Mouse (Mus musculus): ENCODE data around the gene Paxip1. TPM values are rescaled to one million over a fixed set of nuclear protein-coding genes. Genes with fewer than 3 reads are reported as not detected.

Paxip1 gene
- polyA plus RNA-seq, 1 experiment = 40.0 TPM

DNA sequence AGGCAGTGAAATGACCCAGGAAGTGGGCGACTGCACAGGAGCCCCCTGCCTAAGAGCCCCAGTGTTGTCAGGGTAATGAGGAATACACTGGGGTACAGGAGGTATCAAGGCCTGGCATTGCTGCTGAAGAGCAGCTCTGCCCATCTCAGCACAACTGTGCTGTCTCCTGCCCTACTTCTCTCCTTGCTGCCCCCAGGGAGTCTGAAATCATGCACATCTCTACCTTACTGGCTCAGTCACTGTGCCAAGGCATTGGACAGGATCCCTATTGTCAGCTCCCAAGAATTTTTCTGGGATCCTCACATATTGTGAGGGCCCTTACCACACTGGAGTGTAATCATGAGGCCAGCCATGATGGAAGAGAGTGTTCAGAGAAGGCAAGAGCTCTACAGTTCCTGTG is 60.1 kb downstream of the Paxip1 start:
- no peak for DNase-seq (ENCODE audit: extremely low spot score in 1 of 2, low spot score in 1 of 2)

GRCm38 (mm10) chr5:27730666-27731065 is 60.8 kb downstream of the Paxip1 start:
- peak in 1 of 2 experiments; percentile 59 for DNase-seq (ENCODE audit: extremely low spot score in 1 of 2, low spot score in 1 of 2)

GRCm38 (mm10) chr5:27724460-27724859 is 67.0 kb downstream of the Paxip1 start:
- no peak for DNase-seq (ENCODE audit: extremely low spot score in 1 of 2, low spot score in 1 of 2)

DNA sequence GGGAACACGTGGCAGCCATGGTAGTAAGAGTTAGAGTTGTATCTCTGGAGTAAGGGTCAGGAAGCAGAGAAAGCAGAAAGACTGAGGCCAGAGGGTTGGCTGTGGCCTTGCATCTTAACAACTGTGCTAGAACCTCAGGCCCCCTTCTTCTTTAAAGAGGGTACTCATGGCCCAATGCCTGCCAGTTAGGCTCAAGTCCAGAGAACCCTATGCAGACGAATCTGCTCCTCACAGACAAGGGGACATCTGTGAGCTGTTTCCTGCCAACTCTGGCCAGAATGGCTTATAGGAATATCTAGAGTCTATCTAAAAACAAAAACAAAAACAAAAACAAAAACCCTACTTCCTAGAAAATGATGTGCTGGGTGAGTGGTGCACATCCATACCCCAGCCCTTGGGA is 72.2 kb downstream of the Paxip1 start:
- DNase-seq (ENCODE audit: extremely low spot score in 1 of 2, low spot score in 1 of 2) = no peak

- peak; percentile 36 to 71 for DNase-seq (ENCODE audit: extremely low spot score in 1 of 2, low spot score in 1 of 2)
Observed at GRCm38 (mm10) chr5:27717301-27717700, 74.2 kb downstream of the Paxip1 start.

- DNase-seq (ENCODE audit: extremely low spot score in 1 of 2, low spot score in 1 of 2) = peak in 1 of 2 experiments; percentile 20
Observed at GRCm38 (mm10) chr5:27716026-27716425, 75.5 kb downstream of the Paxip1 start.

DNA sequence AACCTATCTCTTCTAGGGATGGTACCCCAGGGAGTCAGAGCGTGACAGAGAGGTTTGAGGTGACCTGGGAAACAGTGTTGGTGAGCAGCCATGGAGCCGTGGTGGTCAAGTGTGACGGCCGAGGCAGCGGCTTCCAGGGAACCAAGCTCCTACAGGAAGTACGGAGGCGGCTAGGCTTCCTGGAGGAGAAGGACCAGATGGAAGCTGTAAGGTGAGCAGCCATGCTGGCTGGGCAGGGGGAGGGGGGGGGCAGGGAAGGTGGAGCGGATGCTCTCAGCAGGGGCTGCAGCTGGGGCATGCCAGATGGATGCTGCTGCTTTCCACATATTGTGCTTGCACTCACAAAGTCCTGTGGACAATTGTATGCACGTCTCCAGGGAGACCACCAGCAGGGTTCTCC is 77.1 kb downstream of the Paxip1 start:
- DNase-seq (ENCODE audit: extremely low spot score in 1 of 2, low spot score in 1 of 2) = no peak

- no peak for DNase-seq (ENCODE audit: extremely low spot score in 1 of 2, low spot score in 1 of 2)
Observed at GRCm38 (mm10) chr5:27711461-27712192, 79.9 kb downstream of the Paxip1 start.

DNA sequence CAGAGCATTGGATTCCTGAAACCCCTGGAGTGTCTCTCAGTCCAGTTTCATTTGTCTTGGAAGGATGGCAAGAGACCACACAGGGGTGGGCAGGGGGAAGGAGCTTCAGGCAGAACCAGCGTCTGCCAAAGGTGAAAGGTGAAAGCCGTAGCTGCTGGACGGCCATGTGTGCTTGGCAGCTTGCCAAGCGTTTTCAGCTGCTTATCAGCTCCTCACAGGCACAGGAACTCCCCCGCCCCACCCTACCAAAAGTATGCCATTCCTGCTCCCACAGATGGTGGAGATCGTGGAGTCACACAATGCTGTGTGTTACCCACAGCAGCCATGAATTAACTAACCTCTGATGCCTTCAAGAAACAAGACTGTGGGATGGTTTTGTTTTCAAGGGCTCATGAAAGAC is 83.3 kb downstream of the Paxip1 start:
- DNase-seq (ENCODE audit: extremely low spot score in 1 of 2, low spot score in 1 of 2) = no peak

DNA sequence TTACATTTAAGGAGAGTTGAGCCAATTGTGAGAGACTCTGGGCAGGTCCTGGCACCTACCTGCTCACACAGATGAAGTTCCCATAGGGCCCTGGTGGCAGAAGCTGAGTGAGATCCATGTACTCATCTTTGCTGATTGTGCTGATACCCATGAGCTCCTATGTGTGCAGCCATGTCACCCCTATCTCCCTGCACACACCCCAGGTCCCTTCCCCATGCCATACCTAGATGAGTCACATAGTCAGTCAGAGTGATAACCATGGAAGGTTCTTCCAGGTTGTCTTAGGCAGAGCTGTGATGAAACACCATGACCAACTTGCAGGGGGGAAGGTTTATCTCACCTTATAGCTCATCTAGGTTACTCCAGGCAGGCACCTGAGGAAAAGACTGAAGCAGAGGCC is 84.2 kb downstream of the Paxip1 start:
- no peak for DNase-seq (ENCODE audit: extremely low spot score in 1 of 2, low spot score in 1 of 2)

- no peak for DNase-seq (ENCODE audit: extremely low spot score in 1 of 2, low spot score in 1 of 2)
Observed at GRCm38 (mm10) chr5:27706551-27706950, 84.9 kb downstream of the Paxip1 start.

- DNase-seq (ENCODE audit: extremely low spot score in 1 of 2, low spot score in 1 of 2) = no peak
Observed at GRCm38 (mm10) chr5:27705020-27705419, 86.5 kb downstream of the Paxip1 start.

DNA sequence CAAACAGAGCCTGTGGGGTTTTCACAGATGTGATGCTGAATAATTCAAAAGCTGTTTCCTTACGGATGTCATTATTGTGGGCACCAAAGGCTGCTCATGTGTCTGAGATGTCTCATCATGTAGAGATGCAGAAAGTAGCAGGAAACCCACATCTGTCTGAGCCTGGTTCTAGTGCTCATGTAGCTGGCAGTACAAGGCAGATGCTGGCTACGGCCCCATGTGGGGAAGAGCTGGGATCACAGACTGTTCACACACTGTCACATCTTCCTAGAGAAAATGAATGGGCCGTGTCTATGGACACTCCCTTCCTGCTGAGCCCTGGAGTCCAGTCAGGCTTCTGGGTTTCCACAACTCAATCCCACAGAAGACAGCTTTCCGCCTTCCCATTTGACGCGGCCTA is 89.0 kb downstream of the Paxip1 start:
- no peak for DNase-seq (ENCODE audit: extremely low spot score in 1 of 2, low spot score in 1 of 2)

Other genes starting within 250 kb of the Paxip1 start
- 7.6 and 8.9 TPM in 2 replicates for gene Htr5a, start 50.5 kb upstream of the Paxip1 start, polyA plus RNA-seq (2012; rRNA removed)

All from frontal cortex, adult 2 months (tissue).